Mouse (Mus musculus) embryonic fibroblast, embryonic 13.5 days (primary cell): ENCODE data around the gene Atxn7l2.

Source experiments
- CTCF ChIP-seq: IDR thresholded peaks from 2 replicates; pipeline ENCODE4 v1.5.1; 2011; ENCODE audit warnings: mild to moderate bottlenecking, control low read depth, low read length, moderate library complexity, borderline replicate concordance; ENCODE audit not compliant: insufficient read depth
- POLR2A ChIP-seq: IDR thresholded peaks from 2 replicates; pipeline ENCODE4 v1.6.1; 2011; ENCODE audit warnings: low read depth, mild to moderate bottlenecking, control low read depth, low read length, moderate library complexity

GRCm38 (mm10) chr3:108231646-108232045 lies 20.9 kb upstream of the Atxn7l2 start:
- TF ChIP-seq CTCF: no peak
- TF ChIP-seq POLR2A: no peak
